ENCODE assay signal across 10 mouse cellular contexts in the genomic region with DNA sequence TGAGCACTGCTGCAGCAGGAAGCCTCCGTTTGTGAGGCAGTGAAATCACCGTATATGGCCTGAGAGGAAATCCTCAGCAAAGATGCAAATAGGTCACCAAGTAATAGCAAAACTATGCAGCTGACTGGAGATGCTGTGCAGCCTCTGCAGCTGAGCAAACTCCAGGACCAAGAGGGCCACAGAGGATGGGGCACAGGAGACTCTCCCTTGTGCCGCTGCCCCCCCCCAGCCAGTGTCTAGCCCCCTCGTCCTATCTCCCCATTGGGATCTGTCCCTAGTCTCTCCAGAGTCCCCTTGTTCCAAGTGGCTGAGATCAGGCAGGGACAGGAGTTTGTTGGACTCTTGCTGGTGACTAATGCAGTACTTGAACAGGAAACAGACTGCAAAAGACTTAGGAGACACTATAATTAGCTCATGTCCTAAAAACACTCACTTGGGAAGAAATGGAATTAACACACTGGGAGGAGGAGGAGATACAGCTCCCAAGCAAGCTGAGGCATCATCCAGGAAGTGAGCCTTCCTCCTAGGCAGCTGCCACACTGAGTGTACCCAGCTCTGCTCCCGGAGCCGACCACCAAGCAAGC. TPM values are rescaled to one million over a fixed set of nuclear protein-coding genes. Genes with fewer than 3 reads are reported as not detected.
A peak's percentile ranks its signal among the peaks of the same experiment; 100 is the strongest.
DNase-seq lines count a peak whose midpoint lies in the region; ATAC-seq and TF ChIP-seq lines count a peak whose summit lies in the region.
"Had no signal": no experiment of that assay in that cellular context is flagged by ENCODE, and none has a peak within 500 bp of the region (broad histone marks: within the 10 kb centered on the region; RNA-seq: fewer than 3 reads in every experiment).

No protein-coding gene starts in this region.

- no peak for TF ChIP-seq CTCF in small intestine, adult 2 months (IDR thresholded peaks at IDR 0.05; ENCODE audit: extremely low read depth, insufficient read length, insufficient replicate concordance, low read depth, low read length)

- no peak for TF ChIP-seq POLR2A in small intestine, adult 2 months (IDR thresholded peaks at IDR 0.05; ENCODE audit: low read depth, low read length)

- H3K4me1 ChIP-seq in lung, embryonic 16.5 days (replicated peaks; ENCODE audit: control insufficient read depth, insufficient read depth, low read length), result peaks cover 12% of the 10 kb centered on the region
- H3K4me1 ChIP-seq in heart, embryonic 10.5 days, result peaks cover 43% of the 10 kb centered on the region
- peaks cover 26% of the 10 kb centered on the region for H3K4me1 ChIP-seq in small intestine, adult 2 months (ENCODE audit: control insufficient read depth, insufficient read depth, insufficient read length, low read length)
- H3K4me1 ChIP-seq in midbrain, embryonic 16.5 days (ENCODE audit: control insufficient read depth, insufficient read depth, low read length), result no peaks in the 10 kb centered on the region

- H3K36me3 ChIP-seq in lung, embryonic 16.5 days (ENCODE audit: control insufficient read depth, insufficient read depth, low read length), result no peaks in the 10 kb centered on the region
- H3K36me3 ChIP-seq in heart, embryonic 10.5 days, result no peaks in the 10 kb centered on the region
- no peaks in the 10 kb centered on the region for H3K36me3 ChIP-seq in small intestine, adult 2 months (ENCODE audit: control insufficient read depth, insufficient read depth, low read length)
- H3K36me3 ChIP-seq in midbrain, embryonic 16.5 days (ENCODE audit: control insufficient read depth, insufficient read depth, low read length), result no peaks in the 10 kb centered on the region
- H3K36me3 ChIP-seq: forebrain, embryonic 15.5 days had no signal

- ATAC-seq in frontal cortex, adult (ENCODE audit: low TSS enrichment), result peak; percentile 56
- peak; percentile 23; the same call in 1 of the 2 replicates for ATAC-seq in lung, embryonic 16.5 days (ENCODE audit: low read depth)
- ATAC-seq in midbrain, embryonic 16.5 days, result no peak
- no peak for ATAC-seq in megakaryocyte, adult 5-6 weeks (ENCODE audit: poor library complexity, severe bottlenecking)
- ATAC-seq: forebrain, embryonic 15.5 days had no signal

- 36% methylated on average over 6 of the region's 6 CpGs for WGBS in lung, embryonic 16.5 days
- 30% methylated on average over 6 of the region's 6 CpGs for WGBS in heart, embryonic 10.5 days
- 62% methylated on average over 6 of the region's 6 CpGs for WGBS in small intestine, adult 2 months
- 71% methylated on average over 6 of the region's 6 CpGs for WGBS in midbrain, embryonic 16.5 days

- no peak overlapping the region for H3K4me3 ChIP-seq in lung, embryonic 16.5 days (ENCODE audit: low read length)
- no peak overlapping the region for H3K4me3 ChIP-seq in heart, embryonic 10.5 days
- no peak overlapping the region for H3K4me3 ChIP-seq in small intestine, adult 2 months (ENCODE audit: low read depth, low read length)
- no peak overlapping the region for H3K4me3 ChIP-seq in midbrain, embryonic 16.5 days (ENCODE audit: low read depth, low read length)
- H3K4me3 ChIP-seq: forebrain, embryonic 15.5 days had no signal

- DNase-seq in frontal cortex, postnatal 25 days (ENCODE audit: low spot score in 2 of 2), result no peak
- DNase-seq in lung, postnatal 4 days, result no peak
- DNase-seq in heart, embryonic 10.5 days (ENCODE audit: low spot score), result no peak

- no peak overlapping the region for H3K9ac ChIP-seq in lung, embryonic 16.5 days (ENCODE audit: low read length)
- H3K9ac ChIP-seq in midbrain, embryonic 16.5 days (ENCODE audit: low read depth, low read length), result no peak overlapping the region
- H3K9ac ChIP-seq: forebrain, embryonic 15.5 days had no signal

- H3K9me3 ChIP-seq in lung, embryonic 16.5 days (ENCODE audit: control insufficient read depth, low read length), result no peaks in the 10 kb centered on the region
- no peaks in the 10 kb centered on the region for H3K9me3 ChIP-seq in heart, embryonic 10.5 days
- no peaks in the 10 kb centered on the region for H3K9me3 ChIP-seq in midbrain, embryonic 16.5 days (replicated peaks; ENCODE audit: control insufficient read depth, low read length, poor library complexity, severe bottlenecking)
- H3K9me3 ChIP-seq: forebrain, embryonic 15.5 days had no signal

- no peaks in the 10 kb centered on the region for H3K27me3 ChIP-seq in lung, embryonic 16.5 days (ENCODE audit: control insufficient read depth, insufficient read depth, low read depth, low read length)
- no peaks in the 10 kb centered on the region for H3K27me3 ChIP-seq in heart, embryonic 10.5 days (ENCODE audit: insufficient read depth, poor library complexity, severe bottlenecking)
- no peaks in the 10 kb centered on the region for H3K27me3 ChIP-seq in small intestine, adult 2 months (ENCODE audit: control insufficient read depth, insufficient read depth, low read length)
- H3K27me3 ChIP-seq in midbrain, embryonic 16.5 days (ENCODE audit: control insufficient read depth, insufficient read depth, low read depth, low read length), result no peaks in the 10 kb centered on the region
- H3K27me3 ChIP-seq: forebrain, embryonic 15.5 days had no signal

- no peak overlapping the region for H3K4me2 ChIP-seq in lung, embryonic 16.5 days (ENCODE audit: low read depth, low read length)
- no peak overlapping the region for H3K4me2 ChIP-seq in midbrain, embryonic 16.5 days (ENCODE audit: low read length)
- H3K4me2 ChIP-seq: forebrain, embryonic 15.5 days had no signal

- H3K27ac ChIP-seq in lung, embryonic 16.5 days (ENCODE audit: low read length), result 0 out of 2 replicates have a peak overlapping the region, but pooled peaks have one; percentile 44
- peak overlapping the region; percentile 86 for H3K27ac ChIP-seq in heart, embryonic 10.5 days
- peak overlapping the region; percentile 41 for H3K27ac ChIP-seq in small intestine, adult 2 months (ENCODE audit: insufficient read depth, low read depth, low read length)
- no peak overlapping the region for H3K27ac ChIP-seq in midbrain, embryonic 16.5 days (ENCODE audit: low read length)
- H3K27ac ChIP-seq: forebrain, embryonic 15.5 days; macrophage had no signal

RNA-seq across cellular contexts. Expression of a gene that starts 21.2 kb away (rescaled TPM):
- polyA plus RNA-seq in lung, embryonic 16.5 days (2015; fragmentation: Nextera tagmentation; extraction: Ambion mirVana), result 27.3 and 27.6 TPM in 2 replicates
- 77.8 and 153 TPM in 2 replicates for polyA plus RNA-seq in heart, embryonic 10.5 days (2016; fragmentation: Nextera tagmentation; extraction: Ambion mirVana)
- polyA plus RNA-seq in small intestine, adult 2 months (2012; rRNA removed), result 13.0 and 20.7 TPM in 2 replicates
- polyA plus RNA-seq in midbrain, embryonic 16.5 days (2015; fragmentation: Nextera tagmentation; extraction: Ambion mirVana), result 3.5 and 5.1 TPM in 2 replicates
- total RNA-seq in megakaryocyte, adult 5-6 weeks (2015), result 1.1 and 1.8 TPM in 2 replicates
- 0.69 and 1.1 TPM in 2 replicates for total RNA-seq in megakaryocyte, adult 5-6 weeks (2017)

RNA-seq across cellular contexts. Expression of a gene that starts 45.6 kb away (rescaled TPM):
- polyA plus RNA-seq in lung, embryonic 16.5 days (2015; fragmentation: Nextera tagmentation; extraction: Ambion mirVana), result 45.5 and 48.2 TPM in 2 replicates
- polyA plus RNA-seq in heart, embryonic 10.5 days (2016; fragmentation: Nextera tagmentation; extraction: Ambion mirVana), result 59.8 and 101 TPM in 2 replicates
- 6.0 and 9.6 TPM in 2 replicates for polyA plus RNA-seq in small intestine, adult 2 months (2012; rRNA removed)
- polyA plus RNA-seq in midbrain, embryonic 16.5 days (2015; fragmentation: Nextera tagmentation; extraction: Ambion mirVana), result 26.9 and 35.1 TPM in 2 replicates
- 0.16 TPM in 1 of 2 replicates, not detected in the other for total RNA-seq in megakaryocyte, adult 5-6 weeks (2015)
- not detected in 2 replicates for total RNA-seq in megakaryocyte, adult 5-6 weeks (2017)
- polyA plus RNA-seq: macrophage had no signal

Comparison
In these comparisons a context has a peak if more than half of its experiments do, and no peak if none do; other contexts are left out.
1. ATAC-seq: peak in frontal cortex, adult (single experiment) and lung, embryonic 16.5 days (single experiment); none in midbrain, embryonic 16.5 days (single experiment) and megakaryocyte, adult 5-6 weeks (single experiment).